Mouse (Mus musculus) kidney, adult 2 months (tissue): Measurements from ENCODE around the gene Ube2e3.

Experiments
- CTCF ChIP-seq: fragments of 200-500 bp; conservative IDR thresholded peaks from 2 replicates; pipeline ENCODE4 v1.5.1; 2011; ENCODE audit warnings: low read depth, mild to moderate bottlenecking, control low read depth, low read length, moderate library complexity, mixed read lengths; ENCODE audit not compliant: insufficient read depth, insufficient read length
- POLR2A ChIP-seq: fragments of 200-500 bp; IDR thresholded peaks from one replicate; pipeline ENCODE4 v1.6.1; 2011; ENCODE audit warnings: low read depth, low read length, control low read depth

GRCm38 (mm10) chr2:78965396-78965795 lies 97.5 kb downstream of the Ube2e3 start:
- TF ChIP-seq POLR2A (no peak), CTCF (no peak)
